Mouse (Mus musculus) lung, postnatal 4 days (tissue): ENCODE measurements around the gene Tbl2.

Experiments used
- DNase-seq, 2 experiments: peaks; one replicate each; pipeline ENCODE4 v3.0.0; 2021

Gene Tbl2

GRCm38 (mm10) chr5:135149053-135149819 lies at the start of gene Tbl2:
Gene Tbl2 (plus strand): TSS chr5:135149657.
- peak; percentile 100 for DNase-seq

- no peak for DNase-seq
These were observed 48.5 kb upstream of the Tbl2 start for GRCm38 (mm10) chr5:135100981-135101380.

- peak in 1 of 2 experiments; percentile 29 for DNase-seq
These were observed 45.3 kb upstream of the Tbl2 start for GRCm38 (mm10) chr5:135103999-135104660.

- DNase-seq, result peak; percentile 84 to 88
These were observed 42.6 kb upstream of the Tbl2 start for GRCm38 (mm10) chr5:135106758-135107256.

GRCm38 (mm10) chr5:135107521-135108501 lies 41.6 kb upstream of the Tbl2 start:
- DNase-seq, result peak; percentile 61 to 63

GRCm38 (mm10) chr5:135109017-135109416 lies 40.4 kb upstream of the Tbl2 start:
- no peak for DNase-seq

- DNase-seq, result no peak
These were observed 40.0 kb upstream of the Tbl2 start for GRCm38 (mm10) chr5:135109426-135109825.

- no peak for DNase-seq
These were observed 39.5 kb upstream of the Tbl2 start for GRCm38 (mm10) chr5:135109976-135110375.

GRCm38 (mm10) chr5:135113782-135114181 lies 35.7 kb upstream of the Tbl2 start:
- DNase-seq, result no peak

- no peak for DNase-seq
These were observed 34.2 kb upstream of the Tbl2 start for GRCm38 (mm10) chr5:135115241-135115640.

GRCm38 (mm10) chr5:135118589-135119081 lies 30.8 kb upstream of the Tbl2 start:
- DNase-seq, result peak; percentile 66 to 75

GRCm38 (mm10) chr5:135120753-135121152 lies 28.7 kb upstream of the Tbl2 start:
- DNase-seq, result no peak

- no peak for DNase-seq
These were observed 23.3 kb upstream of the Tbl2 start for GRCm38 (mm10) chr5:135126121-135126520.

- DNase-seq, result no peak
These were observed 21.8 kb upstream of the Tbl2 start for GRCm38 (mm10) chr5:135127669-135128068.

GRCm38 (mm10) chr5:135129747-135130146 lies 19.7 kb upstream of the Tbl2 start:
- no peak for DNase-seq

GRCm38 (mm10) chr5:135133736-135134405 lies 15.6 kb upstream of the Tbl2 start:
- peak; percentile 67 to 76 for DNase-seq

GRCm38 (mm10) chr5:135134534-135134933 lies 14.9 kb upstream of the Tbl2 start:
- peak in 1 of 2 experiments; percentile 59 for DNase-seq

- DNase-seq, result no peak
These were observed 9.6 kb upstream of the Tbl2 start for GRCm38 (mm10) chr5:135139881-135140280.

- no peak for DNase-seq
These were observed 5.0 kb upstream of the Tbl2 start for GRCm38 (mm10) chr5:135144469-135144868.

- DNase-seq, result no peak
These were observed 3.9 kb upstream of the Tbl2 start for GRCm38 (mm10) chr5:135145532-135145931.

- no peak for DNase-seq
These were observed 3.5 kb upstream of the Tbl2 start for GRCm38 (mm10) chr5:135145955-135146354.

GRCm38 (mm10) chr5:135148715-135149052 lies 773 bp upstream of the Tbl2 start:
- no peak for DNase-seq
